12 mouse cellular contexts compared by ENCODE assay signal in genomic region chr5:146382268-146382667, GRCm38 (mm10). TPM values are rescaled to one million over a fixed set of nuclear protein-coding genes. Genes with fewer than 3 reads are reported as not detected.
A peak's percentile ranks its signal among the peaks of the same experiment; 100 is the strongest.
DNase-seq lines count a peak whose midpoint lies in the region; ATAC-seq and TF ChIP-seq lines count a peak whose summit lies in the region.
"Had no signal": no experiment of that assay in that cellular context is flagged by ENCODE, and none has a peak within 500 bp of the region (broad histone marks: within the 10 kb centered on the region; RNA-seq: fewer than 3 reads in every experiment).

No protein-coding gene starts in this region.

- no peaks in the 10 kb centered on the region for H3K4me1 ChIP-seq in forebrain, postnatal 0 days (ENCODE audit: insufficient read depth)
- peaks cover 7% of the 10 kb centered on the region for H3K4me1 ChIP-seq in forebrain, embryonic 15.5 days
- H3K4me1 ChIP-seq in liver, embryonic 11.5 days (replicated peaks; ENCODE audit: control insufficient read depth, insufficient read depth, low read length): no peaks in the 10 kb centered on the region
- H3K4me1 ChIP-seq in ES-Bruce4 (ENCODE audit: control insufficient read depth, insufficient read depth, low read length): no peaks in the 10 kb centered on the region
- H3K4me1 ChIP-seq in liver, embryonic 14.5 days (replicated peaks; ENCODE audit: control insufficient read depth in 2 of 2, insufficient read depth in 2 of 2, low read length in 1 of 2): no peaks in the 10 kb centered on the region

- no peaks in the 10 kb centered on the region for H3K27me3 ChIP-seq in forebrain, postnatal 0 days (ENCODE audit: insufficient read depth, low read length)
- no peaks in the 10 kb centered on the region for H3K27me3 ChIP-seq in forebrain, embryonic 15.5 days
- peaks cover 13% of the 10 kb centered on the region for H3K27me3 ChIP-seq in liver, embryonic 11.5 days (replicated peaks; ENCODE audit: control insufficient read depth, insufficient read depth, low read length)
- no peaks in the 10 kb centered on the region; the same call in 1 of the 2 replicates for H3K27me3 ChIP-seq in ES-Bruce4 (ENCODE audit: control insufficient read depth, insufficient read depth, low read length, poor library complexity, severe bottlenecking)
- H3K27me3 ChIP-seq in liver, embryonic 14.5 days (ENCODE audit: control insufficient read depth, insufficient read depth, low read length): peaks cover 20% of the 10 kb centered on the region
- H3K27me3 ChIP-seq: limb, embryonic 13.5 days had no signal

- TF ChIP-seq POLR2A in ES-Bruce4 (IDR thresholded peaks at IDR 0.05; ENCODE audit: insufficient read depth, low read length): no peak

- no peak overlapping the region for H3K27ac ChIP-seq in forebrain, postnatal 0 days (ENCODE audit: low read depth, low read length)
- H3K27ac ChIP-seq in forebrain, embryonic 15.5 days (replicated peaks): no peak overlapping the region
- H3K27ac ChIP-seq in liver, embryonic 11.5 days (ENCODE audit: low read depth, low read length): no peak overlapping the region
- no peak overlapping the region for H3K27ac ChIP-seq in ES-Bruce4 (ENCODE audit: insufficient read depth, low read length)
- no peak overlapping the region for H3K27ac ChIP-seq in liver, embryonic 14.5 days
- H3K27ac ChIP-seq: heart, embryonic 15.5 days; limb, embryonic 13.5 days; macrophage had no signal

- ATAC-seq in forebrain, postnatal 0 days: no peak
- no peak for ATAC-seq in forebrain, embryonic 15.5 days (replicated peaks)
- ATAC-seq in liver, embryonic 11.5 days (replicated peaks; ENCODE audit: low FRiP score): no peak
- ATAC-seq in liver, embryonic 14.5 days (ENCODE audit: insufficient read depth): no peak
- ATAC-seq: inflammation-experienced regulatory T-cells, adult 6 months had no signal

- H3K36me3 ChIP-seq in forebrain, postnatal 0 days (ENCODE audit: insufficient read depth): no peaks in the 10 kb centered on the region; the same call in 1 of the 2 replicates
- no peaks in the 10 kb centered on the region for H3K36me3 ChIP-seq in forebrain, embryonic 15.5 days
- no peaks in the 10 kb centered on the region for H3K36me3 ChIP-seq in liver, embryonic 11.5 days (ENCODE audit: control insufficient read depth, insufficient read depth, low read length)
- H3K36me3 ChIP-seq in ES-Bruce4 (ENCODE audit: control insufficient read depth, insufficient read depth, low read length, poor library complexity, severe bottlenecking): no peaks in the 10 kb centered on the region
- no peaks in the 10 kb centered on the region for H3K36me3 ChIP-seq in liver, embryonic 14.5 days (replicated peaks; ENCODE audit: control insufficient read depth, insufficient read depth, low read depth)
- H3K36me3 ChIP-seq: heart, embryonic 15.5 days; limb, embryonic 13.5 days had no signal

- H3K4me2 ChIP-seq in forebrain, postnatal 0 days (ENCODE audit: low read depth): no peak overlapping the region
- no peak overlapping the region for H3K4me2 ChIP-seq in forebrain, embryonic 15.5 days (replicated peaks)
- no peak overlapping the region for H3K4me2 ChIP-seq in liver, embryonic 11.5 days
- H3K4me2 ChIP-seq in liver, embryonic 14.5 days (ENCODE audit: low read depth): no peak overlapping the region
- H3K4me2 ChIP-seq: heart, embryonic 15.5 days; limb, embryonic 13.5 days had no signal

- no peak for DNase-seq in forebrain, postnatal 0 days
- DNase-seq in liver (peak; percentile 12), adipocyte (ENCODE audit: low spot score) (no peak)
- no peak for DNase-seq in liver, embryonic 11.5 days (ENCODE audit: low spot score)
- no peak for DNase-seq in liver, embryonic 14.5 days (ENCODE audit: low read depth in 3 of 3, low spot score in 3 of 3)
- no peak for DNase-seq in left cerebral cortex, adult 18-20 months (ENCODE audit: low spot score in 2 of 2)

- no peaks in the 10 kb centered on the region for H3K9me3 ChIP-seq in forebrain, postnatal 0 days (ENCODE audit: low read length)
- no peaks in the 10 kb centered on the region for H3K9me3 ChIP-seq in forebrain, embryonic 15.5 days
- H3K9me3 ChIP-seq in liver, embryonic 11.5 days (ENCODE audit: control insufficient read depth, low read length): peaks cover 3% of the 10 kb centered on the region; the same call in 1 of the 2 replicates
- H3K9me3 ChIP-seq in ES-Bruce4 (replicated peaks; ENCODE audit: control insufficient read depth, insufficient read depth, low read length, poor library complexity, severe bottlenecking): peaks cover 4% of the 10 kb centered on the region; the same call in 1 of the 2 replicates
- H3K9me3 ChIP-seq in liver, embryonic 14.5 days (ENCODE audit: control insufficient read depth, low read length): no peaks in the 10 kb centered on the region
- H3K9me3 ChIP-seq: heart, embryonic 15.5 days; limb, embryonic 13.5 days had no signal

- peak; percentile 43 for TF ChIP-seq CTCF in forebrain, postnatal 0 days (IDR thresholded peaks at IDR 0.05; ENCODE audit: low read depth)
- TF ChIP-seq CTCF in ES-Bruce4 (IDR thresholded peaks at IDR 0.05; ENCODE audit: low read depth, low read length): peak; percentile 30
- peak; percentile 54 for TF ChIP-seq CTCF in liver, embryonic 14.5 days (IDR thresholded peaks at IDR 0.05; ENCODE audit: low read depth)

- no peak overlapping the region for H3K9ac ChIP-seq in forebrain, postnatal 0 days
- H3K9ac ChIP-seq in forebrain, embryonic 15.5 days (replicated peaks): no peak overlapping the region
- H3K9ac ChIP-seq in liver, embryonic 11.5 days (ENCODE audit: low read depth, low read length): no peak overlapping the region
- no peak overlapping the region for H3K9ac ChIP-seq in ES-Bruce4 (ENCODE audit: low read depth, poor library complexity, severe bottlenecking)
- no peak overlapping the region for H3K9ac ChIP-seq in liver, embryonic 14.5 days (replicated peaks)
- H3K9ac ChIP-seq: heart, embryonic 15.5 days; limb, embryonic 13.5 days had no signal

- WGBS in forebrain, postnatal 0 days: 78% methylated on average over 3 of the region's 3 CpGs
- WGBS in forebrain, embryonic 15.5 days: 76% methylated on average over 3 of the region's 3 CpGs
- 80% methylated on average over 3 of the region's 3 CpGs for WGBS in liver, embryonic 11.5 days
- 68% methylated on average over 3 of the region's 3 CpGs for WGBS in liver, embryonic 14.5 days (ENCODE audit: insufficient replicate concordance)

- no peak for TF ChIP-seq EP300 in ES-Bruce4 (IDR thresholded peaks at IDR 0.05; ENCODE audit: insufficient read depth, low read depth, low read length)
- TF ChIP-seq EP300 in liver, embryonic 14.5 days (IDR thresholded peaks at IDR 0.05; ENCODE audit: low read depth): no peak

- H3K4me3 ChIP-seq in forebrain, postnatal 0 days (ENCODE audit: low read depth, low read length): no peak overlapping the region
- no peak overlapping the region for H3K4me3 ChIP-seq in forebrain, embryonic 15.5 days
- H3K4me3 ChIP-seq in liver, embryonic 11.5 days (ENCODE audit: low read depth, low read length): no peak overlapping the region
- no peak overlapping the region for H3K4me3 ChIP-seq in ES-Bruce4 (ENCODE audit: low read depth, low read length)
- no peak overlapping the region for H3K4me3 ChIP-seq in liver, embryonic 14.5 days (ENCODE audit: insufficient read depth in 1 of 2, low read depth in 2 of 2, low read length in 2 of 2)
- H3K4me3 ChIP-seq: heart, embryonic 15.5 days; limb, embryonic 13.5 days had no signal

RNA-seq across cellular contexts. Expression of gene Wasf3, which starts 2.5 kb away (rescaled TPM):
- 26.8 and 33.0 TPM in 2 replicates for total RNA-seq in forebrain, postnatal 0 days (2014; rRNA removed)
- 11.7 and 14.3 TPM in 2 replicates for polyA plus RNA-seq in forebrain, postnatal 0 days (2015; fragmentation: Nextera tagmentation; extraction: Ambion mirVana)
- 9.3 and 9.7 TPM in 2 replicates for polyA plus RNA-seq in forebrain, embryonic 15.5 days (2015; fragmentation: Nextera tagmentation; extraction: Ambion mirVana)
- 0.18 and 0.40 TPM in 2 replicates for polyA plus RNA-seq in liver, embryonic 11.5 days (2014; fragmentation: Nextera tagmentation; extraction: Ambion mirVana)
- 32.3 and 33.1 TPM in 2 replicates for polyA plus RNA-seq in ES-Bruce4 (2011; ENCODE audit: insufficient read depth, insufficient read length, low read depth, missing spikeins)
- 0.06 and 0.07 TPM in 2 replicates for polyA plus RNA-seq in liver, embryonic 14.5 days (2012; rRNA removed)
- polyA plus RNA-seq in liver, embryonic 14.5 days (2014; fragmentation: Nextera tagmentation; extraction: Ambion mirVana): 0.04 TPM in 2 replicates
- total RNA-seq in left cerebral cortex, adult 18-20 months (2021): 10 to 100 TPM; 87.4 to 91.9 TPM
- polyA plus RNA-seq: inflammation-experienced regulatory T-cells, adult 6 months; macrophage had no signal
